Mouse (Mus musculus): ENCODE measurements around the gene Map3k7cl. TPM values are rescaled to one million over a fixed set of nuclear protein-coding genes. Genes with fewer than 3 reads are reported as not detected.

Gene Map3k7cl
- polyA plus RNA-seq, 1 experiment = 2.2 TPM

DNA sequence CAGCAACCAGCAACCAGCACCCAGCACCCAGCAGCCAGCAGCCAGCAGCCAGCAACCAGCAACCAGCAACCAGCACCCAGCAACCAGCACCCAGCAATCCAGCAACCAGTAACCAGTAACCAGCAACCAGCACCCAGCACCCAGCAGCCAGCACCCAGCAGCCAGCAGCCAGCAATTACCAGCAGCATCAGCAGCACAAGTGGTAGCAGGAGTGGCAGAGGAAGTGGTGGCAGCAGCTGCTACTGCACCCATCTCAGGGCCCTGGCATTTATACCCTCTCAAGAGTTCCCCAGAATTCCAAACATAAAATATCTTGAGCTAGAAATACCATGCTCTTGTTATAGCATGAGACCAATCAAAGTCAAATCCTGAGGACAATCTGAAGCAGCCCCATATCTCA is 81.6 kb downstream of the Map3k7cl start:
- H3K36me3 ChIP-seq (ENCODE audit: control insufficient read depth, insufficient read depth) = no peaks in the 10 kb centered on the region
- H3K4me3 ChIP-seq = no peak overlapping the region
- peak overlapping the region; percentile 63 for H3K4me2 ChIP-seq (ENCODE audit: low read depth)
- TF ChIP-seq REST (IDR thresholded peaks at IDR 0.05; ENCODE audit: insufficient read depth, insufficient read length) (no peak), MYOD1 (IDR thresholded peaks at IDR 0.05; ENCODE audit: control insufficient read depth in 1 of 3, insufficient read length in 2 of 3, low read depth in 2 of 3) (peak; percentile 45 to 89 (median 84)), POLR2AphosphoS2 (IDR thresholded peaks at IDR 0.05; ENCODE audit: insufficient read length, low read depth) (no peak), E2F4 (IDR thresholded peaks at IDR 0.05; ENCODE audit: insufficient read depth) (no peak), MAX (IDR thresholded peaks at IDR 0.05; ENCODE audit: low read depth) (no peak), POLR2A (IDR thresholded peaks at IDR 0.05; ENCODE audit: insufficient read length, low read depth) (peak; percentile 20), USF1 (IDR thresholded peaks at IDR 0.05; ENCODE audit: low read depth) (no peak), SRF (IDR thresholded peaks at IDR 0.05; ENCODE audit: control insufficient read depth, insufficient read length, low read depth) (no peak), CEBPB (IDR thresholded peaks at IDR 0.05; ENCODE audit: insufficient read depth, poor library complexity, severe bottlenecking) (no peak), TCF12 (IDR thresholded peaks at IDR 0.05; ENCODE audit: insufficient read depth, poor library complexity, severe bottlenecking) (no peak), TCF3 (IDR thresholded peaks at IDR 0.05; ENCODE audit: insufficient read length, low read depth) (peak; percentile 37), MYOG (IDR thresholded peaks at IDR 0.05; ENCODE audit: control insufficient read depth in 1 of 3, insufficient read depth in 1 of 3, insufficient read length in 2 of 3, low read depth in 2 of 3) (peak; percentile 69 to 91 (median 76))
- H3K79me2 ChIP-seq (ENCODE audit: control insufficient read depth, insufficient read depth) = no peaks in the 10 kb centered on the region
- H3ac ChIP-seq (ENCODE audit: control insufficient read depth, insufficient read length) = no peak overlapping the region
- H3K27me3 ChIP-seq (ENCODE audit: control insufficient read depth, insufficient read depth, insufficient read length) = no peaks in the 10 kb centered on the region

- Histone ChIP-seq H3ac (ENCODE audit: control insufficient read depth, insufficient read length) (no peak overlapping the region), H3K4me2 (ENCODE audit: low read depth) (peak overlapping the region; percentile 63), H3K36me3 (ENCODE audit: control insufficient read depth, insufficient read depth) (no peaks in the 10 kb centered on the region), H3K27me3 (ENCODE audit: control insufficient read depth, insufficient read depth, insufficient read length) (no peaks in the 10 kb centered on the region), H3K79me2 (ENCODE audit: control insufficient read depth, insufficient read depth) (no peaks in the 10 kb centered on the region), H3K4me3 (no peak overlapping the region)
- TF ChIP-seq TCF12 (IDR thresholded peaks at IDR 0.05; ENCODE audit: insufficient read depth, poor library complexity, severe bottlenecking) = no peak
- TF ChIP-seq CEBPB (IDR thresholded peaks at IDR 0.05; ENCODE audit: insufficient read depth, poor library complexity, severe bottlenecking) = no peak
- TF ChIP-seq MYOD1 (IDR thresholded peaks at IDR 0.05; ENCODE audit: control insufficient read depth in 1 of 3, insufficient read length in 2 of 3, low read depth in 2 of 3) = no peak
- TF ChIP-seq SRF (IDR thresholded peaks at IDR 0.05; ENCODE audit: control insufficient read depth, insufficient read length, low read depth) = no peak
- no peak for TF ChIP-seq POLR2A (IDR thresholded peaks at IDR 0.05; ENCODE audit: insufficient read length, low read depth)
- no peak for TF ChIP-seq REST (IDR thresholded peaks at IDR 0.05; ENCODE audit: insufficient read depth, insufficient read length)
- no peak for TF ChIP-seq MYOG (IDR thresholded peaks at IDR 0.05; ENCODE audit: control insufficient read depth in 1 of 3, insufficient read depth in 1 of 3, insufficient read length in 2 of 3, low read depth in 2 of 3)
- TF ChIP-seq E2F4 (IDR thresholded peaks at IDR 0.05; ENCODE audit: insufficient read depth) = no peak
- no peak for TF ChIP-seq MAX (IDR thresholded peaks at IDR 0.05; ENCODE audit: low read depth)
These were observed 82.2 kb downstream of the Map3k7cl start for GRCm38 (mm10) chr16:87635213-87635755.

DNA sequence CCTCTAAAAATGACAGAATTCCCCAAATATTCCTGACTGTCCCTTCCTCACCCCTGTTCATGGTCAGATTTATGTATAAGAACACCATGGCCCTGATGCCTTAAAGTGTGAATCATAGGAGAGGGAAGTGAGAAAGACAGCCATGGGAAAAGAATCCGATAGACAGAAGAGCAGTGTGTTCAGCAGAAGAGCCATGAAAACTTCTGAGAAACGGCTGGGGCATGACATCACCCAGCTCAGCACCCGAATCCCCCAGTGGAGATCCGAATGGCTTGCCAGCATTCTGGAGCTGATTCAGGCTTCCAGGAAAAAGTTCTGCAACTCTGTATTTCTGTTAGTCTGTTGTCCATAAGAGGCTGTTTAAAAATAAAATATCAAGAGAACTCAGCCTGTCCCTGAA is 82.7 kb downstream of the Map3k7cl start:
- Histone ChIP-seq H3K27me3 (ENCODE audit: control insufficient read depth, insufficient read depth, insufficient read length) (no peaks in the 10 kb centered on the region), H3K79me2 (ENCODE audit: control insufficient read depth, insufficient read depth) (no peaks in the 10 kb centered on the region), H3K36me3 (ENCODE audit: control insufficient read depth, insufficient read depth) (no peaks in the 10 kb centered on the region), H3K4me2 (ENCODE audit: low read depth) (peak overlapping the region; percentile 63), H3ac (ENCODE audit: control insufficient read depth, insufficient read length) (no peak overlapping the region), H3K4me3 (no peak overlapping the region)
- TF ChIP-seq CEBPB (IDR thresholded peaks at IDR 0.05; ENCODE audit: insufficient read depth, poor library complexity, severe bottlenecking) (0 out of 2 replicates have a peak, but pooled peaks have one; percentile 7), USF1 (IDR thresholded peaks at IDR 0.05; ENCODE audit: low read depth) (no peak)

DNA sequence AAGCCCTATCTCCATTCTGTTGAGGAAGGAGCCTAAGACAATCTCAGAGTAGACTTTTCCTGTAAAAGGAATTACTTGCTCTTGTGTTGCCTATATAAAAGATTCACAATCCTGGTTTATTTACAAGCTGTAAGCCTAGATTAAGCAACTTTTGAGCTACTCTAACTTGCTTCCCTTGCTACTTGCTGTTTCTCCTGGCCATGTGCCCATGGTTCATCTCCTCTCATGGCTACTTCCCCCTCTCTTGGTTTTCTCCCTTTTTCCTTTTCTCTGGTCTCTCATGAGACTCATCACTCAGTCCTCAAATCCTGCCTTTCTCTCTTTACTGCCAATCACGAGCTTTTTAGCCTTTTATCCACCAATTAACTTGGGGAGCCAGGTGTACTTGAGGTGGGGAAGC is 85.0 kb downstream of the Map3k7cl start:
- no peak overlapping the region for H3ac ChIP-seq (ENCODE audit: control insufficient read depth, insufficient read length)
- H3K79me2 ChIP-seq (ENCODE audit: control insufficient read depth, insufficient read depth) = no peaks in the 10 kb centered on the region
- no peaks in the 10 kb centered on the region for H3K36me3 ChIP-seq (ENCODE audit: control insufficient read depth, insufficient read depth)
- TF ChIP-seq E2F4 (IDR thresholded peaks at IDR 0.05; ENCODE audit: insufficient read depth) (no peak), MAX (IDR thresholded peaks at IDR 0.05; ENCODE audit: low read depth) (no peak), POLR2A (IDR thresholded peaks at IDR 0.05; ENCODE audit: insufficient read length, low read depth) (no peak), MYOG (IDR thresholded peaks at IDR 0.05; ENCODE audit: control insufficient read depth in 1 of 3, insufficient read depth in 1 of 3, insufficient read length in 2 of 3, low read depth in 2 of 3) (no peak), REST (IDR thresholded peaks at IDR 0.05; ENCODE audit: insufficient read depth, insufficient read length) (no peak), CEBPB (IDR thresholded peaks at IDR 0.05; ENCODE audit: insufficient read depth, poor library complexity, severe bottlenecking) (no peak), USF1 (IDR thresholded peaks at IDR 0.05; ENCODE audit: low read depth) (no peak), MYOD1 (IDR thresholded peaks at IDR 0.05; ENCODE audit: control insufficient read depth in 1 of 3, insufficient read length in 2 of 3, low read depth in 2 of 3) (no peak), SRF (IDR thresholded peaks at IDR 0.05; ENCODE audit: control insufficient read depth, insufficient read length, low read depth) (no peak), TCF12 (IDR thresholded peaks at IDR 0.05; ENCODE audit: insufficient read depth, poor library complexity, severe bottlenecking) (no peak), POLR2AphosphoS2 (IDR thresholded peaks at IDR 0.05; ENCODE audit: insufficient read length, low read depth) (no peak), TCF3 (IDR thresholded peaks at IDR 0.05; ENCODE audit: insufficient read length, low read depth) (no peak)
- no peak overlapping the region for H3K4me3 ChIP-seq
- no peaks in the 10 kb centered on the region for H3K27me3 ChIP-seq (ENCODE audit: control insufficient read depth, insufficient read depth, insufficient read length)
- no peak overlapping the region for H3K4me2 ChIP-seq (ENCODE audit: low read depth)

GRCm38 (mm10) chr16:87642234-87642633 is 89.1 kb downstream of the Map3k7cl start:
- TF ChIP-seq MYOD1 (IDR thresholded peaks at IDR 0.05; ENCODE audit: control insufficient read depth in 1 of 3, insufficient read length in 2 of 3, low read depth in 2 of 3) = no peak
- no peak for TF ChIP-seq TCF3 (IDR thresholded peaks at IDR 0.05; ENCODE audit: insufficient read length, low read depth)
- TF ChIP-seq TCF12 (IDR thresholded peaks at IDR 0.05; ENCODE audit: insufficient read depth, poor library complexity, severe bottlenecking) = no peak
- TF ChIP-seq E2F4 (IDR thresholded peaks at IDR 0.05; ENCODE audit: insufficient read depth) = no peak
- no peak for TF ChIP-seq POLR2A (IDR thresholded peaks at IDR 0.05; ENCODE audit: insufficient read length, low read depth)
- TF ChIP-seq MAX (IDR thresholded peaks at IDR 0.05; ENCODE audit: low read depth) = no peak
- no peak for TF ChIP-seq POLR2AphosphoS2 (IDR thresholded peaks at IDR 0.05; ENCODE audit: insufficient read length, low read depth)
- TF ChIP-seq REST (IDR thresholded peaks at IDR 0.05; ENCODE audit: insufficient read depth, insufficient read length) = no peak
- TF ChIP-seq SRF (IDR thresholded peaks at IDR 0.05; ENCODE audit: control insufficient read depth, insufficient read length, low read depth) = no peak
- no peak for TF ChIP-seq USF1 (IDR thresholded peaks at IDR 0.05; ENCODE audit: low read depth)
- no peak for TF ChIP-seq MYOG (IDR thresholded peaks at IDR 0.05; ENCODE audit: control insufficient read depth in 1 of 3, insufficient read depth in 1 of 3, insufficient read length in 2 of 3, low read depth in 2 of 3)
- TF ChIP-seq CEBPB (IDR thresholded peaks at IDR 0.05; ENCODE audit: insufficient read depth, poor library complexity, severe bottlenecking) = no peak
- Histone ChIP-seq H3K27me3 (ENCODE audit: control insufficient read depth, insufficient read depth, insufficient read length) (no peaks in the 10 kb centered on the region), H3K36me3 (ENCODE audit: control insufficient read depth, insufficient read depth) (no peaks in the 10 kb centered on the region)

More at GRCm38 (mm10) chr16:87642234-87642633, 89.1 kb downstream of the Map3k7cl start:
- no peak overlapping the region for H3K4me3 ChIP-seq
- no peaks in the 10 kb centered on the region for H3K79me2 ChIP-seq (ENCODE audit: control insufficient read depth, insufficient read depth)
- H3K4me2 ChIP-seq (ENCODE audit: low read depth) = no peak overlapping the region
- H3ac ChIP-seq (ENCODE audit: control insufficient read depth, insufficient read length) = no peak overlapping the region
